Mouse (Mus musculus) intestine, embryonic 15.5 days (tissue): Measurements from ENCODE around the gene Fam104a. TPM values are rescaled to one million over a fixed set of nuclear protein-coding genes. Genes with fewer than 3 reads are reported as not detected.
A peak's percentile ranks its signal among the peaks of the same experiment; 100 is the strongest.

ENCODE experiments used
- ATAC-seq: fragments of 200-750 bp; cut with Nextera tagmentation; 2 replicates; pipeline ENCODE4 v1.8.0; 2017; ENCODE audit warnings: moderate TSS enrichment, moderate library complexity
- H3K27ac ChIP-seq: fragments of 300-500 bp; sonication (generic); 2 replicates; pipeline ENCODE4 v1.5.1; 2015; ENCODE audit warnings: mild to moderate bottlenecking, inconsistent platforms
- H3K27me3 ChIP-seq: fragments of 300-500 bp; sonication (generic); replicated peaks from 2 replicates; pipeline ENCODE4 v1.6.1; 2015; ENCODE audit warnings: inconsistent platforms
- H3K36me3 ChIP-seq: fragments of 300-500 bp; sonication (generic); 2 replicates; pipeline ENCODE4 v1.6.1; 2015; ENCODE audit warnings: inconsistent platforms
- H3K4me1 ChIP-seq: fragments of 300-500 bp; sonication (generic); replicated peaks from 2 replicates; pipeline ENCODE4 v1.6.1; 2015; ENCODE audit warnings: inconsistent platforms
- H3K4me2 ChIP-seq: fragments of 300-500 bp; sonication (generic); replicated peaks from 2 replicates; pipeline ENCODE4 v1.6.1; 2015; ENCODE audit warnings: mild to moderate bottlenecking, inconsistent platforms
- H3K4me3 ChIP-seq: fragments of 300-500 bp; sonication (generic); replicated peaks from 2 replicates; pipeline ENCODE4 v1.5.1; 2015; ENCODE audit warnings: inconsistent platforms
- H3K9ac ChIP-seq: fragments of 300-500 bp; sonication (generic); 2 replicates; pipeline ENCODE4 v1.6.1; 2015; ENCODE audit warnings: inconsistent platforms
- H3K9me3 ChIP-seq: fragments of 300-500 bp; sonication (generic); 2 replicates; pipeline ENCODE4 v1.6.1; 2016; ENCODE audit warnings: inconsistent platforms
- WGBS: fragments of 180-500 bp; shearing (Covaris S2); methylation state at CpG from one replicate; pipeline ENCODE4 v1.1.7; 2015; 5-methylcytosine and 5-hydroxymethylcytosine counted together
- polyA plus RNA-seq: library from polyadenylated mRNA; unstranded; fragments of >200 nt; fragmentation: Nextera tagmentation; extraction: Ambion mirVana; gene quantifications from 2 replicates; pipeline ENCODE4 v1.2.1, GENCODE M21; 2015

Fam104a gene
- polyA plus RNA-seq: 42.6 and 46.0 TPM in 2 replicates

DNA sequence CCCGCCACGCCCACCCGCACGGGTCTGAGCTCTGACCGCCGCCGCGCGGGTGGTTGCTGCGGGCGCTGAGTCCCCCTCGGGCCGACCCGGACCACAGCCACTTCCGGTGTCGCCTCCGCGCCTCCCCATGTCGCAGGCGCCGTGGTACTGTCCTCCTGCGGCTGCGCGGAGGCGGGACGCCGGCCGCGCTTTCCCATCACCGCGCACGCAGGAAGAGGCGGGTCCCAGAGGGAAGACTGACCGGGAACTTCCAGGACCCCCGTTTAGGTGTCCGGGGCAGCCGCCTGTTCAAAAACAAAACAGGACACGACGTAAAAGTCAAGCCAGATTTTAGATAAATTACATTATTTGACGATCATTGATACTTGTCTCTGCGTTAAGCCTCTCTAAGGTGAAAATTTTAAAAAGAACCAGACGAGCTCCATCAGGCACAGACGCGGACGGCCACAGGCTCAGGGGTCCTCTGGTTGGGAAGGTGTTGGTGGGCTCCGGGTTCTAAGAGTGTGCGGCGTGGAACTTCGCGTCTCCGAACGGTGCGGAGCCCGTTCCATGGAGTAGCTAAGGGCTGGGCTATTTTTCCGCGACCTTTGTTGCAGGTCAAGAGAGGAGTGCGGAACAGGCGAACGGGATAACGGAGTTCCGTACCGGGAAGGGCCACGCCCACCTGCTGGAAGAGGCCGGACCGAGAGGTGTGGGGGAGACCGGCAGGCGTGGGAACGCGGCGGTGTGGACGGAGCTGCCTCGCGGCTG lies at the start of gene Fam104a, which contains the start of gene D11Wsu47e:
Gene Fam104a, minus strand, starts transcription at position 199 of the 750 bp plus-strand sequence.
Gene D11Wsu47e, plus strand, starts transcription at position 456 of the 750 bp plus-strand sequence.
- Histone ChIP-seq H3K9me3 (no peaks in the 10 kb centered on the region), H3K27ac (peak within 1 kb of the TSS; percentile 94), H3K27me3 (no peaks in the 10 kb centered on the region), H3K9ac (peak within 1 kb of the TSS; percentile 87), H3K4me2 (peak within 1 kb of the TSS; percentile 77), H3K4me3 (peak within 1 kb of the TSS; percentile 97), H3K36me3 (peaks cover 8% of the 10 kb centered on the region), H3K4me1 (0 out of 2 replicates have a peak, but pooled peaks cover 16% of the 10 kb centered on the region)
- ATAC-seq: peak; percentile 96
- WGBS: under 1% methylated on average over 73 of the region's 73 CpGs

DNA sequence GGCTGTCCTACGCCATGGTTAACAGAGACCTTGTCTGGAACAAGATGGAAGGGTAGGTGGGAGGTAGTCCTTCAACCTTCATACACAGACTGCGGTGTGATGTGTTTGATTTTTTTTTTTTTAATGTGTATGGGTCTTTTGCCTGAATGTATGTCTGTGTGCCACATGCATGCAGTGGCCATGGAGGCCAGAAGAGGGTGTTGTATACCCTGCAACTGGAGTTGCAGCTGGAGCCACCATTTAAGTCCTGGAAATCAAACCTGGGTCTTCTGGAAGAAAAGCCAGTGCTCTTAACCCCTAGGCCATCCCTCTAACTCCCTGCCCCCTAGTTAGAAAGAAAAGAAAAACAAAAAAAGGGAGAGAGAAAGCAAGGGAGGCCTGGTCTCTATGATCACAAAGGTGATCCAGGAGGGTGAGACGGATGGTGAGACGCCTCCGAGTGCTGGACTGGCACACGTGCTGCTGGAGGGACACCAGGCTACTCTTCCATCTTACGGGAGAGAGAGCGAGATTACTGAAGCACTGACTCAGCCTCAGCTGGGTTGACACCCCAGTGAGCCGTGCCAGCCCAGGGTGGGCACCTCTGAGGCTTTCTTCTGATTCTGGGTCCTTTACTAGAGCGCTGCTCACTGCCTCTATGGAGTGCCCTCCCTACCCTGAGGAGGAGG lies 48.1 kb upstream of the Fam104a start:
- H3K36me3 ChIP-seq: peaks cover 23% of the 10 kb centered on the region
- no peak overlapping the region for H3K9ac ChIP-seq
- no peaks in the 10 kb centered on the region for H3K27me3 ChIP-seq
- H3K4me3 ChIP-seq: no peak overlapping the region
- 91% methylated on average over 10 of the region's 10 CpGs for WGBS
- no peak overlapping the region for H3K27ac ChIP-seq
- H3K9me3 ChIP-seq: no peaks in the 10 kb centered on the region
- H3K4me1 ChIP-seq: peaks cover 53% of the 10 kb centered on the region
- no peak for ATAC-seq
- H3K4me2 ChIP-seq: no peak overlapping the region

DNA sequence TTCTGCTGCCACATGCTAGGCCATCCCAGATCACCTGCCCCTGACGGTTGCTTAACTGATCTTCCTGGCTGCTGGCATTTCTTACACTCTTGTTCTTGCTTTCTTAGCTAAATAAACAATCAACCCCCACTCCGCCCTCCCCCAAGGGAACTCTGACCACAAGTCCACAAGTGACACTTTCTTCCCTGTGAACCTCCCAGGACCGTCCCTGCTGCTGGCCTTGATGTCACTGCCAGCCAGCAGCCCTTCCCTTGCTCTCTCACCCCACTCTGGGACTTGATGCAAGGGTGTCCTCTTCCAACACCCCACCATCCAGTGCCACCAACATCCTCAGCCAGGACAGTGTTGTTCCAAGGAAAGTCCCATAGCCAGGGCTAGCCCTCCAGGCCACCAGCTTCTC lies 46.9 kb upstream of the Fam104a start:
- Histone ChIP-seq H3K4me1 (peaks cover 52% of the 10 kb centered on the region), H3K36me3 (peaks cover 30% of the 10 kb centered on the region), H3K9me3 (no peaks in the 10 kb centered on the region), H3K27me3 (no peaks in the 10 kb centered on the region), H3K27ac (no peak overlapping the region), H3K4me2 (no peak overlapping the region), H3K4me3 (no peak overlapping the region), H3K9ac (no peak overlapping the region)
- no peak for ATAC-seq
- WGBS: 38% methylated on average over 3 of the region's 3 CpGs

DNA sequence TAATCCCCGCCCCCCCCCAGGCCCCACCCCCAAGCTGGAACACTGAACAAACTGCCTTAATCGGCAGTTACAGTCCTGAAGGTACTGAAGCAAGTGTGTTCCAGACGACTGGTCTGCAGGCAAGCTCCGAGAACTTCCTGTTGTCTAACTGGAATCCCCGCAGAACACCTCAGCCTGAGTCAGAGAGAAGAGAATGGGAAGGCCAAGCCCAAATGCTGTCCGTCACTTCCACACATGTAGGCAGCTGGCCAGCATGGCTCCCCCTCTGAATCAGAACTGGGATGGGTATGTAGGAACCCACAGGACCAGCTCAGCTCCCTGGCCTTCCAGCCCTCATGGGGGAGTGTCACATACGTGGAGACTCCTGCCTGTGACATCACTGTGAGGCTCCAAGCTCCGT lies 46.0 kb upstream of the Fam104a start:
- Histone ChIP-seq H3K27me3 (no peaks in the 10 kb centered on the region), H3K4me2 (no peak overlapping the region), H3K36me3 (peaks cover 30% of the 10 kb centered on the region), H3K27ac (no peak overlapping the region), H3K4me3 (no peak overlapping the region), H3K9me3 (no peaks in the 10 kb centered on the region), H3K9ac (no peak overlapping the region), H3K4me1 (peaks cover 49% of the 10 kb centered on the region)
- ATAC-seq: no peak
- 58% methylated on average over 8 of the region's 8 CpGs for WGBS

DNA sequence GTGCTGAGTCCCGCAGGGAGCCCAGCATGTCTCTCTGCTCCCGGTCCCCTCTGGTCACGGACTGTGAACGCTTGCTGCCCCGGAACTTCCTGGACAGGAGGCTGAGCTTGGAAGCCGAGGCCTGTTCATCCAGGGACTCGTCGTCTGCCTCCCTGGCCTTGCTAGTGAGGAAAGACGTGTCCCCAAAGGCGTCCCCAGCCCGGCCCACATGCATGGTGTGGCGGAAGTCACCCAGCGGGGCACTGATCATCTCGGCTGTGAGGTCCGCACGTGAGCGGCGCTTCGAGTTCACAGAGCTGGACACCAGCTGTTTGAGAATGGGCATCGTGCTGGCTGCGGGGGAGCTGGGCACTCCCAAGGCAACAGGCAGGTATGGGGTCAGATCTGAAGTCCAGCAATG lies 45.3 kb upstream of the Fam104a start:
- Histone ChIP-seq H3K4me1 (peaks cover 42% of the 10 kb centered on the region), H3K36me3 (peaks cover 30% of the 10 kb centered on the region)
- 88% methylated on average over 21 of the region's 21 CpGs for WGBS

DNA sequence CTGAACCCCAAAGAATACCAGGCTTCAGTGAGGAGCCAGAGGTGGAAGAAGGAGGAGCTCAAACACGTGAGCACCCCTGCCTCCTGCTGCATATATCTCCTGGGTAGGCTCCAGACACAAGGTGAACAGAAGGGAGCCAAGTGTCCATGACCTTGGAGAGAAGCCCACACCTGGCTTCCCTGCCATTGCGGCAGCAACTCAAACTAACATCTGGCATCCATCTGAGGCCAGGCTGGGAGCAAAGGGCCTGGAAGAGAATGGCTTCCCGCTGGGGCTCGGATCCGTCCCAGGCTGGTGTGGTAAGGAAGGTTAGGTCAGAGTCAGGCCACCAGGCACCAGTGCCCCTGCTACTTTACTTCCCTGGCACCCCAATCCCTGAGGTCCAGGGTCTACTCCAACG lies 44.0 kb upstream of the Fam104a start:
- Histone ChIP-seq H3K4me1 (peaks cover 30% of the 10 kb centered on the region), H3K9me3 (no peaks in the 10 kb centered on the region), H3K27me3 (no peaks in the 10 kb centered on the region), H3K9ac (no peak overlapping the region), H3K4me2 (no peak overlapping the region), H3K4me3 (no peak overlapping the region), H3K36me3 (peaks cover 30% of the 10 kb centered on the region), H3K27ac (no peak overlapping the region)
- no peak for ATAC-seq
- WGBS: 62% methylated on average over 6 of the region's 6 CpGs

More for the DNA sequence above, 45.3 kb upstream of the Fam104a start:
- no peak overlapping the region for H3K9ac ChIP-seq
- H3K27ac ChIP-seq: no peak overlapping the region
- H3K4me3 ChIP-seq: no peak overlapping the region
- ATAC-seq: no peak
- no peaks in the 10 kb centered on the region for H3K9me3 ChIP-seq
- no peak overlapping the region for H3K4me2 ChIP-seq
- no peaks in the 10 kb centered on the region for H3K27me3 ChIP-seq

DNA sequence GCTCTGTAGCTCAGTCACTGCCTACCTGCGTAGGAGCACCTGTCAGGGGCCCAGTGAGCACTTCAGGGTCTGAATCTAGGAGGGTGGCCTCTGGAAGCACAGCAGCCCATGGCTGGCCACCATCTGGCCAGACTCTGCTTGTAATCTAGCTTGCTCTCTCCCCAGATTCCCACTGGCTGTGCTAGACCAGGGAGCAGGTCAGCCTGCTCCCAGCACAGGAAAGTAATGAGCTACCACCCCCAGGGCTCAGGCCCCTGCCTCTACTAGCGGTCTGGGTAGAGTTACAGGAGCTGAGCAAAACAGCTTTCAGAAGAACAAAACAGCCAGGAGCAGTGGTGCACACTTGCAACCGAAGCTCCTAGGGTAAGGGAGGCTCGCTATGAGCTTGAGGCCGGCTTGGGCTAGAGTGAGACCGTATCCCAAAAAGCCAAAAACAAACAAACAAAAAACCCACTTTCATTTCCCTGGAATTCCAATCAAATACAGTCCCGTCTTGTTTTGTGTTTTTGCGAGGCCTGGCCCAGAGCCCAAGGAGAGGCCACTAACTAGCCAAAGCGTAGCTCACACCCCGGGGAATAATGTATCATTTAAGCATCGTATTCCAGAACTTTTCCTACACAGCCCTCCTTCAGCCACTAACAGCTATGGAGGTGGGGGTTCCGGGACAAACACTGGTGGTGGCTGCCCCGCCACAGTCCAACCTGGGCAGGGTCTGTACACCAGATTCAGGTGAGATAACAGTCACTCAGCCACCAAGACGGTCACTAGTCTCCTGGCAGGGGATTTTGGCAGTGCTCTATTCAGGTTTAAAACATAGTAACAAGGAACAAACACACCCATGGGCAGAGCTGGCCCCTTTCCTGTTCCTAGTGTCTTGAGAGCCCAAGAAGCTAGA lies 43.3 kb upstream of the Fam104a start:
- H3K27ac ChIP-seq: no peak overlapping the region
- no peaks in the 10 kb centered on the region for H3K9me3 ChIP-seq
- peaks cover 30% of the 10 kb centered on the region for H3K36me3 ChIP-seq
- peaks cover 28% of the 10 kb centered on the region for H3K4me1 ChIP-seq
- no peak overlapping the region for H3K4me2 ChIP-seq
- H3K27me3 ChIP-seq: no peaks in the 10 kb centered on the region
- H3K4me3 ChIP-seq: no peak overlapping the region
- no peak overlapping the region for H3K9ac ChIP-seq
- WGBS: 85% methylated on average over 14 of the region's 14 CpGs
- ATAC-seq: no peak

DNA sequence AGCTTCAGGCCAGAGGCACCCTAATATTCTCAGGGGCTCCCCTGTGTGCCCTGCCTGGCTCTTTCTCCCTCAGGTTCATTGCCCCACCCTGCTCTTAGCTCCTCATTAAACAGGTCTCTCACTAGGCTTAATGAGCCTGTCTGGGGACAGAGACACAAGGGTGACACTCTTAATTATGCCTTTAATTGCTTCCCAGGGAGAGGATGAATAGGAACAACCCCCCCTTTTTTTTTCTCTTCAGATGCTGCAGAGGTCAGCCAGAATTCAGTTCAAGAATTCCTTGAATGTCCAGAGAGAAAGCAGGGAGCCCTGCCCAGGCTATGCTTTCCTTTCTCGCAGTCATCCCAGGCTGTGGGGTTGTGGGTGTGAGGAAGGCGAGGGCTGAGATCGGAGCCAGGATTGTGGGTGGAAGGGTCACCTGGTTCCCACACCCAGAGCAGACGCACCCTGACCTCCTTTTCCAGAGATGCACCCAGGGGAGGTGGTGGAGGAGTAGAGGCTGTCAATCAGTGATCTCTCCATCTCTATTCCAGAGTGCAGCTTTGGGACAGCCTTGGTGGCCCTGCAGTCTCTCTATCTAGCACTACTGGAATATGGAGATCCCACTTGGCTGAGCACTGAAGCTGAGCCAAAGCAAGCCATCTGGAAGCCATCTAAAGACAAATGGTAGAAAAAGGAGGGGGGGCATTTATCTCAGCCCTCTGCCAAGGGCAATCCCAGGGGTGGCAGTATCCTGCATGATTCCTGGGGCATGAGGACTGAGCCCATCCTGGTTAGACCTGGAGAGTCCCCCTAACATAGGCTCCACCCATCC lies 41.5 kb upstream of the Fam104a start:
- Histone ChIP-seq H3K36me3 (peaks cover 30% of the 10 kb centered on the region), H3K9me3 (no peaks in the 10 kb centered on the region), H3K27me3 (no peaks in the 10 kb centered on the region), H3K4me2 (no peak overlapping the region), H3K9ac (no peak overlapping the region), H3K27ac (0 out of 2 replicates have a peak overlapping the region, but pooled peaks have one; percentile 10), H3K4me3 (no peak overlapping the region), H3K4me1 (peaks cover 21% of the 10 kb centered on the region; the same call in 1 of the 2 replicates)
- WGBS: 77% methylated on average over 4 of the region's 4 CpGs
- ATAC-seq: 0 out of 2 replicates have a peak, but pooled peaks have one; percentile 21

DNA sequence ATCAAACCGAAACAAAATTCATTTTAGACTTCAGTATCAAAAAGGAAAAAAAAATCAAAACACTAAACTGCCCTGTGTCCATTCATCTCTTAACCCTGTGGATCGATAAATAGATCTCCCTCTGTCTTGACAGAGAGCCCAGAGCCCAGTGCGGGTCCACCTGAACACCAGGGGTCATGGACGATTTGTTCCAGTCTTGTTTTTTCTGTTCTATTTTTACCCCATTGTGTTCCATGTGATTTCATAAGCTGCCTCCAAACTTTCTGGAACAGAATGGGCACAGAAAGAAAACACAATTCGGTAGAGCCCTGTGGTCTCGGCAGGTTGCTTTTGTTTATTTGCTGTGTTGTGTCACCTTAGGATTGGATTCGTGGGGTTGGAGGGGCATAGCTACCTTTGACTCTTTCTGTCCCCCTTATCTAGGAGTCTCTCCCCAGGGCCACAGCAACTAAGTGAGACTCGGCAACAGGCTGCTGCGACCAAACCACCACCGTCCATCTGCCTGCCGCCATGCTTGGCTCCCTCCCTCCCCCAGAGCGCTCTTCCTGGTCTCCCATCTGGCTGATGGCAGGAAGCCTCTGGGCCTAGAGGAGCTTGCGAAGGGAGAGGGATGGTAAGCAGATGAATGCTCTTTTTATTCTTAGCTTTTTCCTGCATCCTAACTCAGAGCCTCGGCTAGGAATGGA lies 38.6 kb upstream of the Fam104a start:
- peaks cover 11% of the 10 kb centered on the region; the same call in 1 of the 2 replicates for H3K36me3 ChIP-seq
- H3K9me3 ChIP-seq: no peaks in the 10 kb centered on the region
- H3K9ac ChIP-seq: no peak overlapping the region
- no peak overlapping the region for H3K4me2 ChIP-seq
- ATAC-seq: no peak
- no peak overlapping the region for H3K4me3 ChIP-seq
- H3K27me3 ChIP-seq: no peaks in the 10 kb centered on the region
- WGBS: 67% methylated on average over 14 of the region's 14 CpGs
- H3K27ac ChIP-seq: no peak overlapping the region
- 0 out of 2 replicates have a peak, but pooled peaks cover 15% of the 10 kb centered on the region for H3K4me1 ChIP-seq

DNA sequence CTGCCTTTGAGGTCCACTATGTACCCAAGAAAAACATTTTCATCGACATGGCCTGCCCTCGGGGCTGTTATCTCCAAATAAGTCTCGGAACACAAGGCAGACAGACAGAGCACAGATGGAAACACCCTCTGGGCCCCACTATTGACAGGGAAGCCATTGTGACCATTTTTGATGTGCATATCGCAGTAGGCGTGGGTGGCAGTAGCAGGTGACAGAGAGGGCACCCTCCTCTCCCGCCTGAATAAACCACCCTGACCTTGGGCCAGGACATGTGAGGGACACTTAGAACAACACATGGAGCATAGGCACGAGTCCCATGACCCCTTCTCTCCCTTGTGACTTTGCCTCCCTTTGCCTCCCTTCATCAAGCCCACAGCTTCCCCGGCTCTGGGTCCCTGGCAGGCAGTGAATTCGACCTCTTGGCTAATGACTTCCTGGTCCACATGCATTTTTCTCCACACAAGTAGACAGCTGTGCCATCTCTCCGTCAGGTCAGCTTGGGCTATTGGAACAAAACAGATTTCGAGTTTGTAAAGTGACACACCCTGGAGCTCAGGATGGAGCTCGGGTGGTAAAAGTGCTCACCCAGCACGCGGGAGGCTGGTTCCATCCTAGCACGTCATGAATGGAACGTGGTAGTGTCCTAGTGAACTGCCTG lies 33.9 kb upstream of the Fam104a start:
- 61% methylated on average over 16 of the region's 16 CpGs for WGBS

More for the DNA sequence above, 33.9 kb upstream of the Fam104a start:
- no peak for ATAC-seq
- H3K36me3 ChIP-seq: no peaks in the 10 kb centered on the region
- no peaks in the 10 kb centered on the region for H3K9me3 ChIP-seq
- 0 out of 2 replicates have a peak, but pooled peaks cover 6% of the 10 kb centered on the region for H3K4me1 ChIP-seq
- H3K4me2 ChIP-seq: no peak overlapping the region
- H3K9ac ChIP-seq: no peak overlapping the region
- no peaks in the 10 kb centered on the region for H3K27me3 ChIP-seq
- no peak overlapping the region for H3K27ac ChIP-seq
- H3K4me3 ChIP-seq: no peak overlapping the region
